Mouse (Mus musculus) liver, embryonic 14.5 days (tissue): Measurements from ENCODE around the gene Tmem221.

Experiments
- CTCF ChIP-seq: IDR thresholded peaks from 2 replicates; pipeline ENCODE4 v1.5.1; 2016; ENCODE audit warnings: antibody characterized with exemption, low read depth, control low read depth
- EP300 ChIP-seq: IDR thresholded peaks from 2 replicates; pipeline ENCODE4 v1.6.1; 2016; ENCODE audit warnings: antibody characterized with exemption, low read depth

- no peak for TF ChIP-seq EP300
- TF ChIP-seq CTCF: no peak
These were observed 9.8 kb upstream of the Tmem221 start, which contains the start of gene Slc27a1 for GRCm38 (mm10) chr8:71568387-71568937.
